Mouse (Mus musculus): ENCODE measurements around the gene Atp8b4.

Gene Atp8b4

GRCm38 (mm10) chr2:126287942-126288341, 212.5 kb downstream of the Atp8b4 start:
- DNase-seq (ENCODE audit: low spot score), result no peak

- DNase-seq (ENCODE audit: low spot score), result no peak
Measured at GRCm38 (mm10) chr2:126286420-126286819, 214.1 kb downstream of the Atp8b4 start.

DNA sequence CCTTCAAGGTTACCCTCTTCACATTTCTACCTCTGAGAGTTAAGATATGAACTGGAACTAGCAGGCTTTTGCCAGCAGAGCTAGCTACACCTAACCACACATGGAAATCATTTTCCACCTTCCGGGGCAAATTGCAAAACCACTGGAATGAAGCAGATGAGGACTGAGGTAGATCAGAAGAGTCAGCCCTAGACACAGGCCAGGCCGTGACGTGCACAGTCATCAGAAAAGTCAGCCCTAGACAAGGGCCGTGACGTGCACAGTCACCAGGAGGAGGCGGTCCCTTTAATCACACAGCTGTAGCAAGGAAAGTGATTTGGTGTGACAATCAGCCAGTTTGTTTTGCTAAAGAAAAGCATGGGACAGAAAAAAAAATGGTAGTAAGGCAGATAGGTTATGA, 216.4 kb downstream of the Atp8b4 start:
- DNase-seq (ENCODE audit: low spot score), result no peak

GRCm38 (mm10) chr2:126283086-126283485, 217.4 kb downstream of the Atp8b4 start:
- DNase-seq (ENCODE audit: low spot score), result no peak

- no peak for DNase-seq (ENCODE audit: low spot score)
Measured at GRCm38 (mm10) chr2:126275511-126275910, 225.0 kb downstream of the Atp8b4 start.

DNA sequence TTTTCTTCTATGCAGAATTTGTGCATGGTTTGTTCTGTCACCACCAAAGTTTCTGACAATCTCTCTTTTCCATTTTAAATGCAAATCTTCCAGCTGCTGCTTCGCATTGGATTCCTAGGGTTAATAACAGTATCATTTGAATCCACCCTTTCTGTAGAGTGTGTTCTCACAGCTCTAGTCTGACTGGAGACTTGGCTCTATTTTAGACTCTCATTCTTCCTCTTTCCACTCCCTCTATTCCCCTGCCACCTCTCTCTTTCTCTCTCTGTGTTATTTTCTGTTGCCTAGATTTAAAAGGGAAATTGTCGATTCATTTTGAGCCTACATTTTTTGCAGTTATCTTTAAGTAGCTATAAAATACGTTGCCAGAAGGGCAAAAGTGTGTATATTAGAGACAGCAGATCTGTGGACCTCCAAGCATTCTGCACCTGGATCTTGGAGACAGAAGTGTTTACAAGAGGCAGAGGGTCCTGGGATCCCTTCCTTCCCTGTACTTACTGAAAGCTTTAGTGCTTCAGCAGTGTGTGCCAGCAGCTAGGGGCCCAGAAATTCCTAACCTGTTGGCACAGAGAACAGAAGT, 225.6 kb downstream of the Atp8b4 start:
- no peak for DNase-seq (ENCODE audit: low spot score)

DNA sequence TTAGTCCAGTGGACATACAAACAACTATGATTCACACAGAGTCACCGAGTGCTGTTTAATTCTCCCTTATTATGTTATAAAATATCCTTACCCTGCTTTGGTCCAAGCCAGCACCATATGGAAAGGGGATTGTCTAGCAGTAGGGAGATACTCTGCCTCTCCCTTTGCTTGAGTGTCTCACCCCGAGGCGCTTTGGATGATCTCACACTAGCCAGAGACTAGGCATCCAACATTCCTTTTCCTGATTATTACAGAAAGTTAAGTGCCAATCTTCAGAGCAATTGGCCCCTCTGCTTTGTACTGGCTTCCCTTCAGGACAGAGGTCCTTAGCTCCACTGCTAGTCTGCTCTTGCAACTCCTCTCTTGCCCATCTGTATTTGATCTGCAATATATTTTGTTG, 226.2 kb downstream of the Atp8b4 start:
- no peak for DNase-seq (ENCODE audit: low spot score)
